Mouse (Mus musculus): ENCODE results near the gene Pdzd2.

Pdzd2 gene

GRCm38 (mm10) chr15:12318451-12318850 is 421.3 kb downstream of the Pdzd2 start:
- no peak for DNase-seq (ENCODE audit: low spot score in 2 of 2)

- no peak for DNase-seq (ENCODE audit: low spot score in 2 of 2)
Observed at GRCm38 (mm10) chr15:12317290-12317689, 422.4 kb downstream of the Pdzd2 start.

- no peak for DNase-seq (ENCODE audit: low spot score in 2 of 2)
Observed at GRCm38 (mm10) chr15:12315996-12316395, 423.7 kb downstream of the Pdzd2 start.

GRCm38 (mm10) chr15:12314584-12314983 is 425.1 kb downstream of the Pdzd2 start:
- DNase-seq (ENCODE audit: low spot score in 2 of 2), result no peak

GRCm38 (mm10) chr15:12313255-12313654 is 426.5 kb downstream of the Pdzd2 start:
- DNase-seq (ENCODE audit: low spot score in 2 of 2), result no peak

- DNase-seq (ENCODE audit: low spot score in 2 of 2), result no peak
Observed at GRCm38 (mm10) chr15:12311465-12311864, 428.3 kb downstream of the Pdzd2 start.

- no peak for DNase-seq (ENCODE audit: low spot score in 2 of 2)
Observed at GRCm38 (mm10) chr15:12310676-12311075, 429.0 kb downstream of the Pdzd2 start.
